31 mouse cellular contexts compared by ENCODE assay signal in genomic region chr5:113332899-113333298, GRCm38 (mm10). TPM values are rescaled to one million over a fixed set of nuclear protein-coding genes. Genes with fewer than 3 reads are reported as not detected.
DNase-seq lines count a peak whose midpoint lies in the region; ATAC-seq and TF ChIP-seq lines count a peak whose summit lies in the region.
"Had no signal": no experiment of that assay in that cellular context is flagged by ENCODE, and none has a peak within 500 bp of the region (broad histone marks: within the 10 kb centered on the region; RNA-seq: fewer than 3 reads in every experiment).

No protein-coding gene starts in this region.

- 57% methylated on average over 4 of the region's 4 CpGs for whole genome bisulfite sequencing in hindbrain, embryonic 12.5 days

- DNase-seq in testis, postnatal 14 days (ENCODE audit: low spot score) = no peak
- DNase-seq in ES-CJ7 (ENCODE audit: low read depth, low spot score) (peak; percentile 90), R1 (ENCODE audit: low read depth, low spot score) (peak; percentile 87)
- no peak for DNase-seq in layer of hippocampus, adult 8-10 months (ENCODE audit: low spot score in 2 of 2)
- no peak for DNase-seq in urinary bladder, adult 18-20 months (ENCODE audit: low spot score in 2 of 2)
- DNase-seq: adrenal gland, postnatal 10 days; adrenal gland, postnatal 25 days; cerebellum, adult 11 months; cerebellum, adult 8-10 months; cerebellum, adult 9-11 months; embryo, embryonic 11 days had no signal

- H3K9me3 ChIP-seq in hindbrain, embryonic 12.5 days (replicated peaks) = peaks cover 15% of the 10 kb centered on the region

- no peak overlapping the region for H3K4me2 ChIP-seq in hindbrain, embryonic 12.5 days (replicated peaks)
- H3K4me2 ChIP-seq: embryonic facial prominence, embryonic 13.5 days; embryonic facial prominence, embryonic 15.5 days; forebrain, embryonic 12.5 days had no signal

- TF ChIP-seq POLR2A in testis, adult 2 months (IDR thresholded peaks at IDR 0.05; ENCODE audit: control insufficient read depth, low read depth, low read length) = peak; percentile 44; the same call in 1 of the 2 replicates

- H3K36me3 ChIP-seq in testis, adult 2 months (ENCODE audit: control insufficient read depth, insufficient read depth, low read length) = no peaks in the 10 kb centered on the region
- no peaks in the 10 kb centered on the region for H3K36me3 ChIP-seq in hindbrain, embryonic 12.5 days
- H3K36me3 ChIP-seq: embryonic facial prominence, embryonic 13.5 days; embryonic facial prominence, embryonic 15.5 days; forebrain, embryonic 10.5 days; forebrain, embryonic 12.5 days; G1E had no signal

- H3K9ac ChIP-seq in hindbrain, embryonic 12.5 days = no peak overlapping the region
- H3K9ac ChIP-seq: embryonic facial prominence, embryonic 13.5 days; embryonic facial prominence, embryonic 15.5 days; forebrain, embryonic 12.5 days had no signal

- H3K27ac ChIP-seq in testis, adult 2 months (ENCODE audit: control insufficient read depth, insufficient read depth, low read depth, low read length) = no peak overlapping the region
- no peak overlapping the region for H3K27ac ChIP-seq in hindbrain, embryonic 12.5 days
- H3K27ac ChIP-seq: embryonic facial prominence, embryonic 13.5 days; embryonic facial prominence, embryonic 15.5 days; forebrain, embryonic 10.5 days; forebrain, embryonic 12.5 days had no signal

- ATAC-seq in hindbrain, embryonic 12.5 days (ENCODE audit: low FRiP score) = no peak
- ATAC-seq: activated CD4-positive, CD25-positive, alpha-beta regulatory T cell, adult 4 months; CD4-positive, CD25-positive, alpha-beta regulatory T cell, adult 4 months; forebrain, embryonic 14.5 days; forebrain, embryonic 16.5 days; Patski had no signal

- peak; percentile 9; the same call in 1 of the 2 replicates for TF ChIP-seq CTCF in testis, adult 2 months (IDR thresholded peaks at IDR 0.05; ENCODE audit: control insufficient read depth, insufficient read depth, insufficient replicate concordance, low read depth, low read length)

- peaks cover 24% of the 10 kb centered on the region for H3K4me1 ChIP-seq in testis, adult 2 months (ENCODE audit: control insufficient read depth, insufficient read depth, low read length)
- H3K4me1 ChIP-seq in hindbrain, embryonic 12.5 days = peaks cover 20% of the 10 kb centered on the region

- no peak overlapping the region for H3K4me3 ChIP-seq in testis, adult 2 months (ENCODE audit: control insufficient read depth, low read depth, low read length)
- H3K4me3 ChIP-seq in hindbrain, embryonic 12.5 days = no peak overlapping the region
- H3K4me3 ChIP-seq: embryonic facial prominence, embryonic 13.5 days; embryonic facial prominence, embryonic 15.5 days; erythroblast, embryonic 14.5 days; forebrain, embryonic 10.5 days; forebrain, embryonic 12.5 days had no signal

- H3K27me3 ChIP-seq in testis, adult 2 months (ENCODE audit: control insufficient read depth, insufficient read depth, low read length) = no peaks in the 10 kb centered on the region
- H3K27me3 ChIP-seq in hindbrain, embryonic 12.5 days = peaks cover 55% of the 10 kb centered on the region

RNA-seq across cellular contexts. Expression of gene Sgsm1, which starts 22.3 kb away (rescaled TPM):
- polyA plus RNA-seq in testis, adult 2 months (2012; rRNA removed) = 1.8 and 2.2 TPM in 2 replicates
- 100 to 1,000 TPM in 1 of 4 experiments, 10 to 100 TPM in 3; 77.8 to 102 (median 87.4) TPM for total RNA-seq in layer of hippocampus, adult 8-10 months (2022)
- polyA plus RNA-seq in hindbrain, embryonic 12.5 days (2016; fragmentation: Nextera tagmentation; extraction: Ambion mirVana) = 11.6 and 14.3 TPM in 2 replicates
- polyA plus RNA-seq: activated CD4-positive, CD25-positive, alpha-beta regulatory T cell, adult 4 months; CD4-positive, CD25-positive, alpha-beta regulatory T cell, adult 4 months; erythroblast, embryonic 14.5 days; G1E had no signal

RNA-seq across cellular contexts. Expression of gene Aym1, which starts 24.2 kb away (rescaled TPM):
- polyA plus RNA-seq in testis, adult 2 months (2012; rRNA removed) = 10.8 and 12.8 TPM in 2 replicates
- total RNA-seq in layer of hippocampus, adult 8-10 months (2022) = not detected
- not detected in 2 replicates for polyA plus RNA-seq in hindbrain, embryonic 12.5 days (2016; fragmentation: Nextera tagmentation; extraction: Ambion mirVana)
- total RNA-seq: adrenal gland, adult 18-20 months; adrenal gland, postnatal 10 days; adrenal gland, postnatal 25 days; adrenal gland, postnatal 4 days; CH12.LX; common myeloid progenitor, adult 5-6 weeks; G1E had no signal
- polyA plus RNA-seq: activated CD4-positive, CD25-positive, alpha-beta regulatory T cell, adult 4 months; brain, embryonic 14.5 days; CD4-positive, CD25-positive, alpha-beta regulatory T cell, adult 4 months; embryonic facial prominence, embryonic 11.5 days; embryonic facial prominence, embryonic 13.5 days; embryonic facial prominence, embryonic 15.5 days; erythroblast, embryonic 14.5 days; forebrain, embryonic 10.5 days; forebrain, embryonic 12.5 days; forebrain, embryonic 14.5 days; forebrain, embryonic 16.5 days; frontal cortex, adult 2 months; G1E; Patski had no signal

Comparison
In these comparisons a context has a peak if more than half of its experiments do, and no peak if none do; other contexts are left out.
1. DNase-seq: peak in ES-CJ7 (single experiment) and R1 (single experiment); none in testis, postnatal 14 days (single experiment), layer of hippocampus, adult 8-10 months (0 of 2) and urinary bladder, adult 18-20 months (0 of 2).
2. RNA of gene Aym1, which starts 24.2 kb away (polyA plus RNA-seq): 10.8 to 12.8 TPM in testis, adult 2 months; not detected in hindbrain, embryonic 12.5 days; every median in the first group is over 10 times any median in the second.